Mouse (Mus musculus): ENCODE results near the gene Vav2. TPM values are rescaled to one million over a fixed set of nuclear protein-coding genes. Genes with fewer than 3 reads are reported as not detected.

The Vav2 gene
- 10.7 TPM for polyA plus RNA-seq (2014; fragmentation: Illumina TruSeq; extraction: RNeasy Lipid Tissue Mini Kit (QIAGEN cat#74804); ENCODE audit: low read depth, low replicate concordance)

DNA sequence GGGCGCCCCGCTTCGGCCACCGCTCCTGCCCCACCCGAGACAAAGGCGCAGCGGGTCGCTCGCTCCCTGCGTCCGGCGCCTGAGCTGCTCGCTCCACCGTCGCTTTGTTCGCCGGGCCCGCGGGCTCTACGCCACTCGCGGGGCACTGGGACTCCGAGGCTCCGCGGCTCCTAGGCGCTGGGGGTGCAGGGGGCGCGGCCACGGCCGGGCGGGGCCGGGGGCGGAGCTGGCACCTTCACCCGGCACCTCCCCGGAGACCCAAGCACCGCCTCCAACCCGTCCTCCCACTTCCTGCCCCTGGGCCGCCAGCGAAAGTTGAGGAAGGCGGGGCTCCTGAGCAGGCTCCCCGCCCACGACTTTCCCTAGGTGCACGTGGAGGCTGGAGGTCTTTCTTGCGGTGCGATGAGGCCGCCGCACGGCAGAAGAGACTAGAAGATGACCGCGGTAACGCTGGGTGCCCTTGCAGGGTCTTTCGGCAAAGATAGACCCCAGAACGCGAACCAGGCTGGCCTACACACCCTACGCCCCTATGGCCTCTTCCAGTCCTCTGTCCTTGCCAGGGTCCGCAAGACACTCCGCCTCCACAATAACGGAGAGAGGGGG is at the start of gene Vav2:
Gene Vav2 (minus strand): TSS at position 179 of the 603 bp plus-strand sequence.

DNA sequence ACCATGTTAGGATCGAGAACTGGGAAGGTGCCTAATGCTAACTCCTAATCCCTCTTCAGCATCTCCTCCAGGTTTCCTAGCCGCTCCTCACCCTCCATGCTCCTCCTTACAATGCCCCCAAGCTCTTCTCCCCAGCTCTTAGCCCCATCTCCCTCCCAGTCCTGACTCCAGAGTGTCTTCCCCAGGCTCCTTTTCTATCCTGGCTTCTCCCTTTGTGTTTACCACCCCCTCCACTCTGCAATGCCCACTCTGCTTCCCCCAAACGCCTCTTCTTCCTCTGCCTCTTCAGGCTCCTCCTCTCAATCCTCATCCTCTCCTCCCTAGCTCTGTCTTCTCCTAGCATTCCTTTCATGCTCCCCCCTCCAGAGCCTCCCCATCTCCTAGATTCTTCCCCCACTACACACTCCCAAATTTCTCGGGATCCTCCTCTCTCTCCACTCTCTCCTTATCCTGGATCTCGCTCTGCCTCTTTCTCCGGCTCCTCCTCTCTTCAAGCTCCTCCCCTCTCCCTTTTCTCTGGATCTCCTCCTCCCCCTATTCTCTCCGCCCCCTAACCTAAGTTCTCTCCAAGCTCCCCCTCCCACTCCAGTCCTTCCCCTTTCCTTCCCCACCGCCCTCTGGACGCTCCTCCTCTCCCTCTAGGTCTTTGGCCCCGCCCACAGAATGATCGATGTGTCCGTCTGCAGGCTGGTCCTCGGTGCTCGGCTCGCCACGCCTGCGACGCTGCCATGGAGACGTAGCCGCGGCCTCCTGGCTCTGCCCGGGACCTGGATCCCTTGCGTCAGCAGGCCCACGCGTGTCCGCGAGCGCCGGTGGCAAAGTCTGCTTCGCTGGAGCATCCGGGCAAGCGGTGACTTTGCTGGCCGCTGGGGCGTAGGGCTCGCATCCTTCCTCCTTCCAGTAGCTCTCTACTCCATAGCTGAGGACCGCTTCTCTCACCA is 15.2 kb upstream of the Vav2 start, which contains the start of gene Brd3os:
Gene Brd3os (plus strand): TSS at position 558 of the 941 bp plus-strand sequence.

DNA sequence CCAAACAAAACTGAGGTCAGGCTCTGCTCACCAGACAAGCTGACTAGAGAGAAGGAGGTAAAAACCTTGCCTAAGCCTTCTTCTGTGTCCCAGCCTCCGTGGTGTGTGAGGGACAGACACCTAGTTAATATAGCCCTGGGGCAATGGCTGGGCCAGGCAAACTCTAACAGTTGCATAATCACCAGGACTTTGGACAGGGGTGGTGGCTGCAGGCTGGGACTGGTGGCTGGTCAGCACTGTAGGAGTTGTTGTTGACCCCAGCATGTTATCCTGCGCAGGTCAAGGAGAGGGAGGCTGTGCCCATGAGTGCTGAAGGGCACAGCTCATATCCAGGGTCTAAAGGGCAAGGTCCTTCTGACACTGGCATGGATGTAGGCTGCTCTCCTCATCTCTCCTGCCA is 178.6 kb downstream of the Vav2 start, which contains the start of gene Sardh:
Gene Sardh (minus strand): TSS at position 127 of the 400 bp plus-strand sequence.

Other genes with a start within 250 kb of the Vav2 start
- gene Sardh, start 178.7 kb downstream of the Vav2 start, polyA plus RNA-seq (2014; fragmentation: Illumina TruSeq; extraction: RNeasy Lipid Tissue Mini Kit (QIAGEN cat#74804); ENCODE audit: low read depth, low replicate concordance), result 9.4 TPM
- gene Brd3os, start 15.3 kb upstream of the Vav2 start, polyA plus RNA-seq (2014; fragmentation: Illumina TruSeq; extraction: RNeasy Lipid Tissue Mini Kit (QIAGEN cat#74804); ENCODE audit: low read depth, low replicate concordance), result 2.5 TPM
- gene Brd3, start 80.6 kb upstream of the Vav2 start, polyA plus RNA-seq (2014; fragmentation: Illumina TruSeq; extraction: RNeasy Lipid Tissue Mini Kit (QIAGEN cat#74804); ENCODE audit: low read depth, low replicate concordance), result 15.7 TPM
- 27.3 TPM for gene Wdr5, start 88.1 kb upstream of the Vav2 start, polyA plus RNA-seq (2014; fragmentation: Illumina TruSeq; extraction: RNeasy Lipid Tissue Mini Kit (QIAGEN cat#74804); ENCODE audit: low read depth, low replicate concordance)
- gene Rxra, start 249.4 kb upstream of the Vav2 start, polyA plus RNA-seq (2014; fragmentation: Illumina TruSeq; extraction: RNeasy Lipid Tissue Mini Kit (QIAGEN cat#74804); ENCODE audit: low read depth, low replicate concordance), result 38.7 TPM

Measured in heart, adult 10 weeks (tissue).